Mouse (Mus musculus) liver, adult 2 months (tissue): Measurements from ENCODE around the gene Dmpk.

ENCODE experiments used
- CTCF ChIP-seq: fragments of 200-500 bp; IDR thresholded peaks from 2 replicates; pipeline ENCODE4 v1.5.1; 2011; ENCODE audit warnings: low read depth, low read length, control low read depth
- POLR2A ChIP-seq: fragments of 200-500 bp; IDR thresholded peaks from 2 replicates; pipeline ENCODE4 v1.6.1; 2011; ENCODE audit warnings: low read length, control low read depth; ENCODE audit not compliant: insufficient read depth; ENCODE audit errors: extremely low read depth

DNA sequence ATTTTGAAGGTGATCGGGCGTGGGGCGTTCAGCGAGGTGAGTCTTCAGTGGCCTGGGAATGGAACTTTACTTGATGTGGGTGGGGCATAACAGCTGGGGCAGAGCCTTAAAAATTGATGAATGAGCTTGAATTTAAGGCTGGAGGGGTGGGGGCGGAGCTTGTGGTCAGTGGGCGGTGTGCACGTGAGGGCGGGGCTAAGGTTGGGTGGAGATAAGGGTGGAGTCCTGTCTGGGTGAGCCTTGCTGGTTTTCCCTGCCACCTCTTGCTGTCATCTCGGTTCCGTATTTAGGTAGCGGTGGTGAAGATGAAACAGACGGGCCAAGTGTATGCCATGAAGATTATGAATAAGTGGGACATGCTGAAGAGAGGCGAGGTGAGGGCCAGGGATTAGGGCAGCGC is 2.4 kb downstream of the Dmpk start:
- TF ChIP-seq CTCF = no peak
- TF ChIP-seq POLR2A = no peak
